Mouse (Mus musculus) thymus, postnatal 10 days (tissue): Measurements from ENCODE around the gene Shkbp1.
A peak's percentile ranks its signal among the peaks of the same experiment; 100 is the strongest.

ENCODE experiments used
- DNase-seq, 2 experiments: peaks; one replicate each; pipeline ENCODE4 v3.0.0; 2021; ENCODE audit warnings: low spot score in 2 of 2

The Shkbp1 gene

GRCm38 (mm10) chr7:27355745-27356240 is at the start of gene Shkbp1:
Gene Shkbp1 (minus strand): TSS chr7:27356019.
- DNase-seq = peak; percentile 84 to 87

DNA sequence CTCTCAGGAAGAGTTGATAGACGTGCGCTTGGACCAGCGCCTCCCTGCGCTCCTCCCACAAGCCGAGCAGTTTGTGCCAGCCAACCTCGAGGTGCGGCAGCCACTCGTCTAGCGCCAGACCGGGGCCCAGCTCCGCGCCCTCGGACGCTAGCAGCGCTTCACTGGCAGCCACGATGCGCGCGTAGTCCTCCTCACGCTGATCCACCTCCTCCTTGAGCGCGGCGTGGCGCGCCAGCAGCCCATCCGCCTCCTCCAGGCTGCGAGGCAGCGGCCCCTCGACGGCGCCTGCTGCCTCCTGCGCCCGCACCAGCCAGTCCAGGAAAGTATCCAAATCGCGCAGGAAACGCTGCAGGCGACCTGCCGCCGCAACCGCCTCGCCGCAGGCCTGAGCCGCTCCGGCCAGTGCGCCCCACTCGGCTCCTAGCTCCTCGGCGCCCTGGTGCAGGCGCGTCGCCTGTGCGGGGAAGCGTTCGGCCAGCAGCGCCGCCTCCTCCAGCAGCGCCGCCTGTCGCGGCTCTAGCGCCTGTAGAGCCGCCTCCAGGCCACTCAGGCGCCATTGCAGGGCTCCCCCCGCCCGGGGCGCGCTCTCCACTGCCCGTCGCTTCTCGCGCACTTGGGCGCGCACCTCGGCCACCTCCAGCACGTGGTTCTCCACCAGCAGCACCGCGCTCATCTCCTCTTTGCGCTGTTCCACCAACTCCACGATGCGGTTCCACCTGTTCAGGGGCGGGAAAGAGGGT is 48.6 kb upstream of the Shkbp1 start:
- DNase-seq = no peak

- peak; percentile 20 to 57 for DNase-seq
These were observed 46.9 kb upstream of the Shkbp1 start for GRCm38 (mm10) chr7:27402675-27403074.

- DNase-seq = no peak
These were observed 44.7 kb upstream of the Shkbp1 start for GRCm38 (mm10) chr7:27400545-27400944.

- peak in 1 of 2 experiments; percentile 41 for DNase-seq
These were observed 41.5 kb upstream of the Shkbp1 start for GRCm38 (mm10) chr7:27397048-27397949.

DNA sequence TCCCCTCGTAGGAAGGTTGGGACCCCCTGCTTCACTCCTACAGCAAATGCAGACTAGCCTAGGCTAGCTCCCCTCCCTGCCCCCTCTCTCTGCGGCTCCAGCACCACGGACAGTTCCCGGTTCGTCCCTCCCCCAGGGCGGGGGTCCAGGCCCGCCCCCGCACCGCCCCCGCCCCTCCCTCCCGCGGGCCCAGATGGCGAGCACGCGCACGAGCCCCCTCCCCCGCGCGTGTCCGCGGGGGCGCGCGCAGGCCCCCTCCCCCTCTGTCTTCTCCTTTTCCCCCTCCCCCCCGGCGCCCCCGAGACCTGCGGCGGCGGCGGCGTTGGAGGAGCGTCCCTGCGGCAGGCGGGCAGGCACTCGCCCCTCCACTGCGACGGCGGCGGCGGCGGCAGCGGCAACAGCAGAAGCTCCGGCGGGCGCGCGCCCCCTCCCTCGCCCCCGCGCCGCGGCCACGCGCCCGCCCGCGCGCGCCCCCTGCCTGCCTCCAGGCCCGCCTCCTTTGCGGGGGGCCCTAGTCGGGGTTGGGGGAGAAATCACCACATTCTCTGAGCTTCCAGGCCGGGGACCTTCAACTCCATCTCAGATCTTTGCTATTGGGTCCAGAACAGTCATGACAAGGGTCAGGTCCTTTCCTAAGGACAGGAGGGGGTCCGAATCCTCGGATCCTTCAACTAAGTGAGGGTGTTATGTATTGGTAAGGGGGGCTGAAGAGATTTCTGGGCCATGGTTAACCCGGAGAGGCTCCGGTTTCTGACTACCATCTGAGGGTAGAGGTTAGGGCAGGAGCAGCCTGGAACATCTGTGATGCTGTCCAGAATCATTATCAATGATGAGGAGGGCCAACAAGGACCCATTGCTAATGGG is 40.6 kb upstream of the Shkbp1 start:
- peak; percentile 13 to 38 for DNase-seq

DNA sequence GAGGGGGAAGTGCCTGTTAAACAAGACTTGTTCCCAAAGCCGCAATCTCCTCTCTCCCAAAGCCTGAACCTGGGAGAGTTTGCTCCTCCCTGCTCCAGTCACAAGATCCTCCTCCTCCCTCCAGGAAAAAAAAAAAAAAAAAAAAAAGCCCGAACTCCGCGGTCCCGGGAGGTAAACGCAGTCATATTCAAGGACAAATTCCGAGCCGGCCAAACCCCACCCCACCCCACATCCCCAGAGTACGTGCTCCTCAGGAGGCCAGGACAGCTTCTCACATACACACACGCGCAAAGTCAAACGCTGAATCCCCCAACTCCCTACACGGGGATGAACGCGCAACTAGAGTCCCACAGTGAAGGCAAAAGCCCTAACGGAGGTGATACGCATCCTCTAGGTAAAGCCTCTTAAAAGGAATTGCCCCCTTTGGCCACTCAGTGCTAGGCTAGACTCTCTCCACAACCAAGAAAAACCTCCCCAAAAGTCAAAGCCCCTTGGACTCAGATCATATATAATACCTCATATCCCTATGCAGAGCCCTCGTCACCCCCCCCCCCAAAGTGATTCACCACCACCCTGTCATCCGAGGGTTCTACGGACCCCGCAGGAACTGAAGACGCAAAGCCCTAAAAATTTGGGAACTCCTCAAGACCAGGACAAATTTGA is 39.8 kb upstream of the Shkbp1 start:
- no peak for DNase-seq

DNA sequence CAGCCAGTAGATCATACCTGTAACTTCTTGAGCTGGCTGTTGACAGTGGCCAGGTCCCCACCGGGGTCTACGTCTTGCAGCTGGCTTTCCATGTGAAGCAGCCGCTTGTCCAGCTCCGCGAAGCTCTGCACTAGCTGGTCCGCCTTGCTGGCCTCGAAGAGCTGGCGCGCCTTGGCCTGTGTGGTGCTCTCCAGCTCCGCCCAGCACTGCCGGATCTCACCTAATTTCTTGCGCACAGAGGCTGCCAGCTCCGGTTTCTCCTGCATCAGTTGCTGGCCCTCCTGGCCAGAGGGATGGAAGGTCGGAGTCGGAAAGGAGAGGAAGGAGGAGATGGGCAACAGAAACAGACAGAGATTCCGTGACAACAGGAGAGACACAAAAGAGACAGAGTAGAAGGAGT is 35.6 kb upstream of the Shkbp1 start:
- DNase-seq = no peak

DNA sequence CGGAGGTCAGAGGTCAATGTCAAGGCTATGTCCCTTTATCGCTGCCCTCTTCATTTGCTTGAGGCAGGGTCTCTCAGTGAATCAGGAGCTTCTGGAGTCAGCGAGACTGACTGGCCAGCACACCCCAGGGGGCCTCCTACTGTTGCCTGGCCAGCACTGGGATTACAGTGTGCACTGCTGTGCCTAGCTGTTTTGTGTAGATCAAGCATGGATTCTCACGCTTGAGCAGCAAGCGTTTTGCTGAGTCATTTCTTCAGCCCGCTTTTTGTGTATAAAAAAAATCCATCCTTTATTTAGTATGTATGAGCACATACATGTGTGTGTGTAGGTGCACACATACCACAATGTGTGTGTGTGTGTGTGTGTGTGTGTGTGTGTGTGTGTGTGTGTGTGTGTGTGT is 33.4 kb upstream of the Shkbp1 start:
- DNase-seq = no peak

- DNase-seq = peak in 1 of 2 experiments; percentile 73
These were observed 28.9 kb upstream of the Shkbp1 start for GRCm38 (mm10) chr7:27384731-27385130.

DNA sequence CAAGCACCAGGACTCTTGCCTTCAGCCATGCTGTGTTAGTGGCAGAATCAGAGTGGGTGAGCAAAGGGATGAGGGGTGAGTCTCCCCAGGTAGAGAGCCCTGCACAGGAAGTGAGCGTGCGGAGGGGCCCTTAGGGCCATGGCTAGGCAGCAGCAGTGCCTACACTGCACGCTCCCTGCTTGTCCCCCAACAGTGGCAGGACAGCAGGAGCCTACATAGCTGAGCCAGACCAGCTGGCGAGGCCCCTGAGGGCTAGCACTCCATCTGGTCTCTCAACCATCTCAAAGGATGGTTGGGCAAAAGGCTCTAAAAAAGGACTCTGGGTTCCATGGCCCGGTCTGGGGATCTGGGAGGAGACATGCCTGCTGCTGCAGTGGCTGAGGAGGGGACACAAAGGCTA is 28.3 kb upstream of the Shkbp1 start:
- DNase-seq = no peak

DNA sequence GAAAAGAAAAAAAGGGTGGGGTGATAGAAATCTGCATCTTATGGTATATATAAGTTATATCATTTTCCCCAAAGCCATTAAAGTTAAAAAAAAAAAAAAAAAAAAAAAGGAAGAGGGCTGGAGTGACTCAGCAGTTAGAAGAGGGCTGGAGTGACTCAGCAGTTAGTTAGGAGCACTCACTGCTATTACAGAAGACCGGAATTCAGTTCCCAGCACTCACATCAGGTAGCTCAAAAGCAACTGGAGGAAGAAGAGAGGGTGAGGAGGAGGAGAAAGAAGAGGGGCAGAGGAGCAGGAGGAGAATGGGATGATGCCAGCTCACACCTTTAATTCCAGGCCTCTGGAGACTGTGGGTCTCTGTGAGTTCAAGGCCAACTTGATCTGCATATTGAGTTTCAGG is 27.4 kb upstream of the Shkbp1 start:
- no peak for DNase-seq

DNA sequence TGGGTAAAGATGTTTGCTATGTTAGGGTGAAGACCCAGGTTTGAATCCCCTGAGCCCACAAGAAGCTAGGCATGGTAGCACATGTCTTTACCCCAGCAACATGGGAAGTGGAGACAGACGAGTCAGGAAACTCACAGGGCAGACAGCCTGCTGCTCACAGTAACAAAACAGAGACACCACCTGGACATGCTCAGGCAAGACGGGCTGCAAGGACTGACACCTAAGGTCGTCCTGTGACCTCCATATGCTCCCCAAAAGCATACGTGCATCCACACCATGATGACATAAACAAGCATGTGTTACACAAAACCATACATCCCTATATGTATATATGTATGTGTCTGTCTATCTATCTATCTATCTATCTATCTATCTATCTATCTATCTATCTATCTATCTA is 25.7 kb upstream of the Shkbp1 start:
- no peak for DNase-seq

GRCm38 (mm10) chr7:27381009-27381408 is 25.2 kb upstream of the Shkbp1 start:
- DNase-seq = no peak

DNA sequence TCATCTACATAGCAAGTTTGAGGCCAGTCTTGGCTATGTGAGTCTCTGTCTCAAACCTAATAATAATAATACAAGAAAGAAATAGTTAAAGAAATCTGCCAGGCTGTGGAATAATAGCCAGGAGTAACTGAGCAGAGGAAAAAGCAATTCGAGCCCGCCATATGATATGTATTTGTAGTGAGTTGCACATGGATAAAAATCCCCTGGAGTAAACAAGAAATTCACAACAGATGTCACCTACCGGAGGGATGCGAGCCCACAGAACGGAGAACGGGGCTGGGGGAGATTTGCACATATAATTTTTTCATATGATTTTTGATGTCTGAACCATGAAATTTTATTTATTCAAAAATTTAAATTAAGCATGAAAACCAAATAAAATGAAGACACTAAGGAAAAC is 24.0 kb upstream of the Shkbp1 start:
- no peak for DNase-seq

DNA sequence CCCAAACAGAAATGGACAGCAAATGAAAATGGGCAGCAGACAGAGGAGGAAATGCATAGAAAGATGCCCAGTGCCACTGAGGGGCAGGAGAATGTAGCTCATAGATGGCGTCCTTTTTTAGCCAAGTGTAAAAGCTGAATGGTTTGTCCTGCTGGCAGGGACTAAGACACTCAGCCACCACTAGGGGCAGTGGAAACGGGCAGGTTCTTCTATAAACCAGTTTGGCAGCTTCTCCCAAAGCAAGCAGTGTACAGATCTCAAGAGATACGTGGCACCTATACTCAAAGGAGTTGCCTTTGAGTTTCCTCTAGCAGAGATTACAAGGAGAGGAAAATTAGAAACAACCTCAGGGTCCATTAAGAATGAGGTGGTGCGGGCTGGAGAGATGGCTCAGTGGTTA is 22.6 kb upstream of the Shkbp1 start:
- DNase-seq = no peak

DNA sequence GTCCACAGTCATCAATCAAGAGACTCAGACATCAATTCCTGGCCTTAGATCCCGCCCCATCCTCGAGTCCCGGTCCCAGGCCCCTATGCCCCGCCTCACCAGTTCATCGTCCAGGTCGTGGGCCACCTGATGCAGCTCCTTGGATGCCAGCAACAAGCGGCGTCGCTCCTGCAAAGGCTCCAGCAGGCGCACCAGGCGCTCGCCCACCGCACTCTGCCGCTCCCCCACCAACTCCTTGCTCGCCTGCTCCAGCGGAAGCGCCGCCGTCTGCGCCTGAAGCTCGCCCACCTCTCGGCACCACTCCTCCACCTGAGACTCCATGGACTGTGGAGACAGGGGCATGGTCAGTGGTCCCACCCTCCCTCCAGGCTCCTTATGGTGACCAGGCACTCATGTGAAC is 19.5 kb upstream of the Shkbp1 start:
- no peak for DNase-seq

DNA sequence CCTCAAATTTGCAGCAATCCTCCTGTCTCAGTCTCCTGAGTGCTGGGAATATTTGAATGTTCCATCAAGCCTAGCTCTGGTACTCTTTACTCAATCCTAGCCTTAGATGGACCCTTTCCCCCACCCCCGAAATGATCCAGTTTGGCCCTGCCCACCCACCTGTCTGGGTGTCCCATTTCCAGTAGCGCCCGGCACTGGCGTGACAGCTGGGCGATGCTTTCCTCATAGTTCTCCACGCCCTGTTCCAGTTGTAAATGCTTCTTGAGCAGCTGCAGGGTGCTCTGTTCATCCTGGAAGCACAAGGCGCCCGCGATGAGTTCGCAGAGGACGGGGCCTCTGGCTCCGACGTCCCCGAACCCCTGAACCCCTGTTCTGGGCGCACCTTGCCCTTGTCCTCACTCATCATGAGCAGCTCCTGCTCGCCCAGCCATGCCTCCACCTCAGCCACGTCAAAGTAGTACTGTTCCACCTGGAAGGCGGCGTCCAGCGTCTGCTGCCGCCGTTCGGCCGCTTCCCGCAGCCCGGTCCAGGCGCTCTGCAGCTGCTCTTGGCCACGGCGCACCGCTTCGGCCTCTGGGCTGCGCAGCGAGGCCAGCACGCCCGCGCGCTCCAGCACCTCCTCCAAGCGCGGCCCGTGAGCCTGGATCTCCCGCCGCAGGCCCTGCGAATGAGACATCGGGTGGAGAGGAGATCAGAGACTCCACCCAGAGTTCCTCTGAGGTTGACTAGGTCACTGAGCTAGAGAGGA is 16.1 kb upstream of the Shkbp1 start:
- no peak for DNase-seq

GRCm38 (mm10) chr7:27369111-27369510 is 13.3 kb upstream of the Shkbp1 start:
- no peak for DNase-seq

- DNase-seq = no peak
These were observed 12.2 kb upstream of the Shkbp1 start for GRCm38 (mm10) chr7:27367976-27368375.
